Mouse (Mus musculus): ENCODE results near the gene Rbm18. TPM values are rescaled to one million over a fixed set of nuclear protein-coding genes. Genes with fewer than 3 reads are reported as not detected.

The Rbm18 gene
- polyA plus RNA-seq, 1 experiment, result 55.6 TPM

DNA sequence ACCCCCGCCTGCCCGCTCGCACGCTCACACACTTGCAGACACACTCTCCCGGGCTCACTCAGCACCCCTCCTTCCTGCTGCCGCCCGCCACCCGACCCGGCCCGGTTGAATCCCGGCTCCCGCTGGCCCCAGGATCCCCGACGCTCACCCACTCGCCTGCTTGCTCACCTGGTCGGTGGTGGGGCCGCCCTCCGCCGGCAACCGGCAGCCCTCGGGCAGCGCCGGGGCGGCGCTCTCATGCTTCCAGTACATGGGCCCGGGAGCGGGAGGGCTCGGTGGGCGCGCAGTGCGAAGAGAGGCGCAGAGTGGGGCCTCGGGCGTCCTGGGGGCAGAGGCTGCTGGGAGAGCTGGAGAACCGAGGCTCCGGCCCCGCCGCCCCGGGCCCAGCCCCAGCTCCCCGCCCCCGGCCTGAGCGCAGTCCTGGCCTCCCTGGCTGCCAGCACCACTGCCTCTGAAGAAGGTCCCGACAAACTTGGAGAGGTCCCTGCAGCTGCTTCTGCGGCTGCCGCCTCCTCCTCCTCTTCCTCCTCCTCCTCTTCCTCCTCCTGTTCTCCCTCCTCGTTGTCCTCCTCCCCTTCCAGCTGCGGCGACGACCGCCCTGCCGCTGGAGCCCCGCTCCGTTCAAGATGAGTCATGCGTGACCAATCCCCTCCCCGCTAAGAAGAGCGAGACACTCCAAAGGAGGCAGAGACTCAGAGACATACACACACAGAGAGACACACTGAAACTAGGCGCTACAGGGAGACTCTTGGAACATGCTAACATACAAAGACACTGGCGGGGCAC is 31.4 kb downstream of the Rbm18 start, which contains the start of gene Lhx6:
Gene Lhx6 (minus strand): TSS at position 453 of the 786 bp plus-strand sequence.
- DNase-seq (ENCODE audit: extremely low spot score in 1 of 2, low spot score in 1 of 2), result no peak

DNA sequence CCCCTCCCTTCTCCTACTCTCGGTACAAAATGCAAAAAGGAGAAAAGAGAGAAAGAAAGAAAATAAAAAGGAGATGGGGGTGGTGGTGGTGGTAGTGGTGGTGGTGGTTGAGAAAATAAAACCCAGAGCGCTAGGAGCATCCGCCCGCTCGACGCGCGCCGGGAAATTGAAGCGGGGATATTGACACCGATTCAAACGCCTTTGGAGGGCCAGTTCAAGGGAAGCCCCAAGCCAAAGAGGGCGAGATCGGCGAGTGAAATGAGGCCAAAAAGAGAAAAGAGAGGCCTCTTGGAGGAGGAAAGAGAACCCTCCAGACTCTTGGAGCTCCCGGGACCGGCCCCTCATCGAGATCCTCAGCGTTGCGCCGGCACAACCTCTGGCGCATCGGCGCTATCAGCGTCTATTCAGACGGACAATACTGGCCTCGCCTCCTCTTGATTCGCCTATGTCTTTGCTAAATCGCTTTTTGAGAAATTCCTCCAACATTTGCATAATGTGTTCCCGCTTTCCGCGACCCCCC is 32.1 kb downstream of the Rbm18 start:
- no peak for DNase-seq (ENCODE audit: extremely low spot score in 1 of 2, low spot score in 1 of 2)

- no peak for DNase-seq (ENCODE audit: extremely low spot score in 1 of 2, low spot score in 1 of 2)
Observed at GRCm38 (mm10) chr2:36103555-36104367, 32.8 kb downstream of the Rbm18 start.

- no peak for DNase-seq (ENCODE audit: extremely low spot score in 1 of 2, low spot score in 1 of 2)
Observed at GRCm38 (mm10) chr2:36103069-36103554, 33.5 kb downstream of the Rbm18 start.

DNA sequence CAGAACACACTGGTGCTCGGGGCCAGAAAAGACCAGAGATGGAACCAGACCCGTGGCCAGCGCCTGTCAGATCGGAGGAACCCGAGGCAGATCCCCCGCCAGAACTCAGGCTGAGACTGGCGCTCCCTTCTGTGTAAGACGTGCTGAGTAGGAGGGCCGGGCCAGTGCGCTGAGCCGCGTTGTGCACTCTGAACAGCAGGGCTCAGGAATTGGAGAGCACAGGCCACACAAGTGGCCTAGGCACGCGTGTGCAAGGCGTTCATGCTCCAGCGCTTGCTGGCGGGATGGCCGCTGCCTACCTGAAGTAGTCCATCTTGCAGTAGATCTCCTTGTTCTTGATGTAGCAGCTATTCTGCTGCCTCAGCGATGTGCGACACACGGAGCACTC is 34.0 kb downstream of the Rbm18 start:
- DNase-seq (ENCODE audit: extremely low spot score in 1 of 2, low spot score in 1 of 2), result no peak

DNA sequence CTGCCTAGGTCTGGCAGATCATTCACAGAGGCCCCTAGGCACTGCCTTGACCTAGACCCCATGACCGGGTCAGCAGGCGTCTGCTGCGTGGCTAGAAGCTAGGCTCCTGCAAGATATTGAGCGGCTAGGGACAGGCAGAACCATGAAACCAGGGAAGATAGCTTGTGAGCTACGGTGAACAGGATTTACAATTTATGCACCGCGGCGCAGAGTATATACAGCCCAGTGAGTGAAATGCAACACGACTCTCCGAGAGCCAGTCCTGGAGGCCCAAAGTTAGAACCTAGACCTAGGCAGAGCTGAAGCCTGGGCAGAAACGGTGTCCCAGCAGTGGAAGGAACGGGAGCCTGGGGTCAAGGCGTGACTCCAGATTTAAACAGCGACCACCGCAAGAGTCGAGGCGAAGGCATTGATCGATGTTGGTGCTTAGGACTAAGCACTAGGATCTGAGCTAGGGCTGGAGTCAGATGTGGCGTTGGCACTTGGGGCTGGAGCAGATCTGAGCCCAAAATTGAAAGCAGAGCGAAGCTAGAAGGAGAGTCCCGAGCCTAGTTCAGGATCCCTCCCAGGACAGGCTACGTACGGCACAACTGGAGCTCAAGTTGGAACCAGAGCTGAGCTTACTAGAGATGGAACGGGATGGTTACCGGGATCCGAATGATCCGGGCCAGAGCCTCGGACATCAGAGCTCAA is 34.6 kb downstream of the Rbm18 start:
- DNase-seq (ENCODE audit: extremely low spot score in 1 of 2, low spot score in 1 of 2), result no peak

GRCm38 (mm10) chr2:36099739-36100138 is 36.8 kb downstream of the Rbm18 start:
- DNase-seq (ENCODE audit: extremely low spot score in 1 of 2, low spot score in 1 of 2), result no peak

DNA sequence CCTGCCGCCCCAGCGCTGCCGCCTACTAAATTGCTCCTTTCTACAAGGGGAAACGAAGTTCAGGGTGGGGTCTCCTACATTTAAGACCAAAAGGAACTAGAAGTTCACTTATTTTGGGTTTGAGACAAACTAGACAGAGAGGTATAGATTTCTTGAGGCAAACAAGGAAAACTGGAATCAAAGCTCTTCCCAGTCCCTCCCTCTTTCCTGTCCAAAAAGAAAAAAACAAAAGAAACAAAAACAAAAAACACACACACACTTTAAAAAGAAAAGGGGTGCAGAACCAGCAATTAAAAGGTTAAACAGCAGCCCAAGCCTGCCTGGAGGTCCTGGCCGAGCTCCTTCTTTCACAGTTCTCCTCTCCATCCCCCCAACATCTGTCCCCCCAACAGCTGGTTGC is 38.6 kb downstream of the Rbm18 start:
- no peak for DNase-seq (ENCODE audit: extremely low spot score in 1 of 2, low spot score in 1 of 2)

GRCm38 (mm10) chr2:36097129-36097815 is 39.3 kb downstream of the Rbm18 start:
- no peak for DNase-seq (ENCODE audit: extremely low spot score in 1 of 2, low spot score in 1 of 2)

- no peak for DNase-seq (ENCODE audit: extremely low spot score in 1 of 2, low spot score in 1 of 2)
Observed at GRCm38 (mm10) chr2:36093914-36094475, 42.6 kb downstream of the Rbm18 start.

GRCm38 (mm10) chr2:36093301-36093700 is 43.3 kb downstream of the Rbm18 start:
- DNase-seq (ENCODE audit: extremely low spot score in 1 of 2, low spot score in 1 of 2), result no peak

DNA sequence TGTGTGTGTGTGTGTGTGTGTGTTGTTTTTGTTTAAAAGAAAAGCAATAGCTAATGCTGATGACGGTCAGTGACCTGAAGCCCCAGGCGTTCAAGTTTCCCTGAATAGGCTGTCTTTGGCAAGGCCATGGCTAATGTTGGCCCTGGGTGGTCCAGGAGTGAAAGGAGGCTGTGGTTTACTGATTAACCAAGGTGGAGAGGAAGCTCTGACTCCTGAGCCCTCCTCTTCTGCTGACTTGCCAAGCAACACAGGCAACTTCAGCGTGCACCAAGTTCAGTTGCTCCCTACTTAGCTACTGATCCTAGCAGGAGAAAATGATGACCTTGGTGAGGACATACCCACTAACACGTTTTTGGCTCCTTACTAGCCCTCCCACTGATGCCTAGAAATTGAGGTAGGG is 43.8 kb downstream of the Rbm18 start:
- no peak for DNase-seq (ENCODE audit: extremely low spot score in 1 of 2, low spot score in 1 of 2)

DNA sequence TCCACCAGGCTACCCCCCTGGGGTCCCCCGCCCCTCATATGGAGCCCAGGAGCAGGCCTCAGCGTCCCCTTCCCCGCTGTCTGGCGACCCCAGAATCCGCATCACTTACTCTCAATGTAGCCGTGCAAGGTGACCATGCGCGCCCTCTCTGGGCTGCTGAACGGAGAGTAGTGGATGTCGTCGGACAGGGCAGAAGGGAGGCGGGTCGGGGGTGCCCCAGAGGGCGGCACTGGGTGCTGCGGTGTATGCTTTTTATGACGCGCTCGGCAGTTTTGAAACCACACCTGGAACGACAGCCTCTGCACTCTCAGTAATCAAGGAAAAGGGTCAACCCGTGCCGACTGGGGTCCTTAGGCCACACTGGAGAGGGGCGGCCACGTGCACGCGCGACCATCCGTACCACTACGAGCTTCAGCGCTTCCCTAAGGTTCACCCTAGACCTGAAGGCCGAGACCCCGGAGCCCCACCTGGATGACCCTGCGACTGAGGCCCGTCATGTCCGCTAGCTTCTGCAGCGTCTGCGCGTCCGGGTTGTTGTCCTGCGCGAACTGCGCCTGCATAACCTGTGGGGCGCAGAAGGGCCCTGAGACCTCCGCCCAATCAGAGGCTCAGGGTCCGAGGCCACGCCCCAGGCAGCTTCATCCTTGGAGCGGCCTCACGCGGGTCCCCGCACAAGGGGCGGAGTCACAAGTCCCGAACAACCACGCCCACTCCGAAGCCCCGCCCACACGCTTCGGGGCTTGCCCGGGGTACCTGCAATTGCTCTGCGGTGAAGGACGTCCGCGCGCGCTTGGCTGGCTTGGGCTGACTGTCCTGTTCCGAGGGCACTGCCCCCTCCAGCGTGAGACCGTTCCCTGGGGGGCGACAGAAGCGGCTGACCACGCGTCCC is 45.5 kb downstream of the Rbm18 start:
- no peak for DNase-seq (ENCODE audit: extremely low spot score in 1 of 2, low spot score in 1 of 2)

GRCm38 (mm10) chr2:36089190-36089589 is 47.4 kb downstream of the Rbm18 start:
- DNase-seq (ENCODE audit: extremely low spot score in 1 of 2, low spot score in 1 of 2), result no peak

- DNase-seq (ENCODE audit: extremely low spot score in 1 of 2, low spot score in 1 of 2), result no peak
Observed at GRCm38 (mm10) chr2:36085041-36085440, 51.5 kb downstream of the Rbm18 start.

DNA sequence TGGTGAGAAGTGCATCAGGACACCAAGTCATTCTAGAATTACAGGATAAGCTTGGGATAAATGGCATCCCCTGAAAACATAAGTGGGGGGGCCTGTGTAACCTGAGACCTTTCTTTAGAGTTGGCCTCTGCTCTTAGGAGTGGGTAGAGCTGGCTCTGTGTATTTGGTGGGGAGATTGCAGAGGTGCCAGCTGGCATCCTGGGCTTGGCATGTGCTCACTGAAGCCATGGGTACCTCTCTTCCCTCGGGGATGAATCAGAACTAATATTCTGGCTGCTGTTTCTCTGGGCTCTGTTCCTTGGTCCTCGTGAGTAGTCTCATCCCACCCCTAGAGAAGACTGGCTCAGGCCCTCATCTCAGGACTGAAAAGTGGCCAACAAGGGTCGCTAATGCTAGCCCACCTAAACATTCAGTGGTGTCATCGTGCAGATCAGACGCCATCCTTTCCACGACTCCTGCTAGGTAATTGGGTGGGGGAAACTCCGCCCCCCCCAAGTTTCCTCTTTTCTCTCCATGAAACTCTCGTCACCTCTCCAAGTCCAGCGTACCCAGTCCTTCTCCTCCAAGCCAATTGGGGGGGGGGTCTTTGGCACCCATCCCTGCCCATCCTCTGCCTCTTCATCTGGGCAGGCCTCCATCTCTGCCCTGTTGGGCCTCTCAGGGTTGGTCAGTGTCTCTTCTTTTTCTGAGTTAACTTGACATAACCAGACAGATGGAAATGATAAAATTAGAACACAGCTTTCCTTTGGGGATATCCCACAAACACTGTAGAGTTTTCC is 53.6 kb downstream of the Rbm18 start:
- DNase-seq (ENCODE audit: extremely low spot score in 1 of 2, low spot score in 1 of 2), result no peak

GRCm38 (mm10) chr2:36081446-36081845 is 55.1 kb downstream of the Rbm18 start:
- DNase-seq (ENCODE audit: extremely low spot score in 1 of 2, low spot score in 1 of 2), result no peak

DNA sequence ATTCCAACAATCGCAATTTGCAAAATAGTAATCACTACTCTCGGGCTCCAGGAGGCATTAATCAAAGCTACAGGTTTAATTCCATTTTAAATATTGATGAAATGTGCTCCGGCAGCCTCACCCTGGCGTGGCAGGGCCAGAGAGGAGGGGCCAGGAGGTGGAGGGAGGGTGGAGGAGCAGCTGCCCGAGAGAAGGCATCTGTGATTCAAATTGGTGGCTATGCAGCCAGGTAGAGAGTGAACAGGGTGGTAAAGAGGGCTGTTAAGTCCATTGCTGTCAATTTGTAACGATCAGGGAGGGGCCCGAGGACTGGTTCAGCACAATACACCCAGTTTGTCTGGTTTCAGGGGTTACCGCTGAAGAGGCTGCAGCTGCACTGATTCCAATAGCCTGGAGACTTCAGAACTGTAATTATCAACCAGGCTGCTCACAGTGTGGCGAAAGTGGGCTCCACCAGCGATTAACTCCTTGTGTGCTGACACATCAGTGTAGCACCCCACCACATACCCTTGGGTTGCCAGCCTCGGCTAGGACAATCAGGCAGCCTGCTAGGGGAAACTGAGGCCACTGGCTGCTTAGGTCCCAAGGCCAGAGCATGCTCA is 59.3 kb downstream of the Rbm18 start:
- no peak for DNase-seq (ENCODE audit: extremely low spot score in 1 of 2, low spot score in 1 of 2)

Data from frontal cortex, adult 2 months (tissue).